ENCODE assay signal across 7 mouse cellular contexts in genomic region chr11:62457891-62458270, GRCm38 (mm10). TPM values are rescaled to one million over a fixed set of nuclear protein-coding genes. Genes with fewer than 3 reads are reported as not detected.
DNase-seq lines count a peak whose midpoint lies in the region; ATAC-seq and TF ChIP-seq lines count a peak whose summit lies in the region.

No protein-coding gene starts in this region.

- peaks cover 34% of the 10 kb centered on the region for H3K4me1 ChIP-seq in megakaryocyte, embryonic 14.5 days
- H3K4me1 ChIP-seq in embryonic facial prominence, embryonic 14.5 days (ENCODE audit: control insufficient read depth, insufficient read depth, low read length): peaks cover 3% of the 10 kb centered on the region; the same call in 1 of the 2 replicates
- H3K4me1 ChIP-seq in hindbrain, postnatal 0 days (ENCODE audit: insufficient read depth, low read length): no peaks in the 10 kb centered on the region; the same call in 1 of the 2 replicates

- peak overlapping the region; percentile 97 for H3K27ac ChIP-seq in embryonic facial prominence, embryonic 14.5 days (replicated peaks; ENCODE audit: low read depth, low read length)
- H3K27ac ChIP-seq in hindbrain, postnatal 0 days: peak overlapping the region; percentile 98

- H3K27me3 ChIP-seq in megakaryocyte, embryonic 14.5 days (replicated peaks): no peaks in the 10 kb centered on the region
- no peaks in the 10 kb centered on the region for H3K27me3 ChIP-seq in embryonic facial prominence, embryonic 14.5 days (replicated peaks; ENCODE audit: control insufficient read depth, insufficient read depth, low read length)
- no peaks in the 10 kb centered on the region for H3K27me3 ChIP-seq in hindbrain, postnatal 0 days (ENCODE audit: insufficient read depth, low read length)
- H3K27me3 ChIP-seq in myocyte (ENCODE audit: control insufficient read depth, insufficient read depth, insufficient read length): no peaks in the 10 kb centered on the region

- 0% methylated on average over 18 of the region's 18 CpGs for WGBS in embryonic facial prominence, embryonic 14.5 days
- under 1% methylated on average over 18 of the region's 18 CpGs for WGBS in hindbrain, postnatal 0 days

- H3K79me2 ChIP-seq in myocyte (ENCODE audit: control insufficient read depth, insufficient read depth): peaks cover 55% of the 10 kb centered on the region

- no peak for TF ChIP-seq POLR2A in myocyte (IDR thresholded peaks at IDR 0.05; ENCODE audit: insufficient read length, low read depth)

- peak overlapping the region; percentile 65 for H3ac ChIP-seq in myocyte (ENCODE audit: control insufficient read depth, insufficient read length)

- no peaks in the 10 kb centered on the region for H3K9me3 ChIP-seq in megakaryocyte, embryonic 14.5 days
- no peaks in the 10 kb centered on the region for H3K9me3 ChIP-seq in embryonic facial prominence, embryonic 14.5 days (ENCODE audit: control insufficient read depth, low read length)
- H3K9me3 ChIP-seq in hindbrain, postnatal 0 days (ENCODE audit: low read length): no peaks in the 10 kb centered on the region

- no peak; the same call in 1 of the 2 replicates for TF ChIP-seq CTCF in hindbrain, postnatal 0 days (IDR thresholded peaks at IDR 0.05; ENCODE audit: low read depth)

- peak overlapping the region; percentile 98 for H3K4me3 ChIP-seq in megakaryocyte, embryonic 14.5 days (replicated peaks)
- H3K4me3 ChIP-seq in embryonic facial prominence, embryonic 14.5 days (ENCODE audit: low read depth, low read length): peak overlapping the region; percentile 97
- peak overlapping the region; percentile 95 for H3K4me3 ChIP-seq in hindbrain, postnatal 0 days (ENCODE audit: low read length)
- peak overlapping the region; percentile 96 for H3K4me3 ChIP-seq in myocyte

- peaks cover 26% of the 10 kb centered on the region for H3K36me3 ChIP-seq in megakaryocyte, embryonic 14.5 days (replicated peaks; ENCODE audit: low read length)
- 0 out of 2 replicates have a peak, but pooled peaks cover 2% of the 10 kb centered on the region for H3K36me3 ChIP-seq in embryonic facial prominence, embryonic 14.5 days (ENCODE audit: control insufficient read depth, insufficient read depth, low read length)
- no peaks in the 10 kb centered on the region for H3K36me3 ChIP-seq in hindbrain, postnatal 0 days (ENCODE audit: insufficient read depth, low read length)
- H3K36me3 ChIP-seq in myocyte (ENCODE audit: control insufficient read depth, insufficient read depth): no peaks in the 10 kb centered on the region

- ATAC-seq in megakaryocyte, adult 5-6 weeks (ENCODE audit: poor library complexity, severe bottlenecking): no peak
- no peak for ATAC-seq in embryonic facial prominence, embryonic 14.5 days (ENCODE audit: low read depth)
- no peak for ATAC-seq in hindbrain, postnatal 0 days

- DNase-seq in embryonic facial prominence, embryonic 14.5 days (ENCODE audit: low spot score): no peak
- no peak for DNase-seq in hindbrain, postnatal 0 days (ENCODE audit: low spot score)
- no peak for DNase-seq in left cerebral cortex, adult 9 months (ENCODE audit: low spot score in 2 of 2)
- DNase-seq in adrenal gland, adult (ENCODE audit: inconsistent age in 2 of 2, low spot score in 1 of 2): no peak

- peak overlapping the region; percentile 99 for H3K9ac ChIP-seq in embryonic facial prominence, embryonic 14.5 days (ENCODE audit: low read depth, low read length)
- H3K9ac ChIP-seq in hindbrain, postnatal 0 days (replicated peaks; ENCODE audit: low read length): peak overlapping the region; percentile 98

- H3K4me2 ChIP-seq in embryonic facial prominence, embryonic 14.5 days (ENCODE audit: low read depth, low read length): peak overlapping the region; percentile 87
- peak overlapping the region; percentile 96 for H3K4me2 ChIP-seq in hindbrain, postnatal 0 days (ENCODE audit: low read depth, low read length)
- peak overlapping the region; percentile 82 for H3K4me2 ChIP-seq in myocyte (ENCODE audit: low read depth)

TF ChIP-seq in myocyte, 11 proteins besides CTCF, POLR2A, EP300 and RAD21:
- no peak for TF ChIP-seq CEBPB (IDR thresholded peaks at IDR 0.05; ENCODE audit: insufficient read depth, poor library complexity, severe bottlenecking)
- TF ChIP-seq TCF12 (IDR thresholded peaks at IDR 0.05; ENCODE audit: insufficient read depth, poor library complexity, severe bottlenecking): no peak
- no peak for TF ChIP-seq E2F4 (IDR thresholded peaks at IDR 0.05; ENCODE audit: insufficient read depth)
- no peak for TF ChIP-seq MAX (IDR thresholded peaks at IDR 0.05; ENCODE audit: low read depth)
- TF ChIP-seq MYOG (IDR thresholded peaks at IDR 0.05; ENCODE audit: control insufficient read depth in 1 of 3, insufficient read depth in 1 of 3, insufficient read length in 2 of 3, low read depth in 2 of 3): no peak
- TF ChIP-seq USF1 (IDR thresholded peaks at IDR 0.05; ENCODE audit: low read depth): no peak
- TF ChIP-seq POLR2AphosphoS2 (IDR thresholded peaks at IDR 0.05; ENCODE audit: insufficient read length, low read depth): no peak
- no peak for TF ChIP-seq REST (IDR thresholded peaks at IDR 0.05; ENCODE audit: insufficient read depth, insufficient read length)

RNA-seq across cellular contexts. Expression of gene Pigl, which starts 0.4 kb away (rescaled TPM):
- 3.4 and 7.5 TPM in 2 replicates for polyA plus RNA-seq in megakaryocyte, embryonic 14.5 days (2012; ENCODE audit: insufficient read depth, low replicate concordance)
- total RNA-seq in megakaryocyte, adult 5-6 weeks (2015): 5.7 and 9.2 TPM in 2 replicates
- 1.7 and 2.5 TPM in 2 replicates for total RNA-seq in megakaryocyte, adult 5-6 weeks (2017)
- 6.6 and 8.5 TPM in 2 replicates for polyA plus RNA-seq in embryonic facial prominence, embryonic 14.5 days (2014; fragmentation: Nextera tagmentation; extraction: Ambion mirVana)
- total RNA-seq in hindbrain, postnatal 0 days (2014; rRNA removed): 5.9 and 6.7 TPM in 2 replicates
- 6.6 and 6.9 TPM in 2 replicates for polyA plus RNA-seq in hindbrain, postnatal 0 days (2015; fragmentation: Nextera tagmentation; extraction: Ambion mirVana)
- polyA plus RNA-seq in myocyte (2012; fragmentation: generic; extraction: Trizol): 3.7 TPM

RNA-seq across cellular contexts. Expression of gene Ncor1, which starts 0.5 kb away (rescaled TPM):
- 86.7 and 160 TPM in 2 replicates for polyA plus RNA-seq in megakaryocyte, embryonic 14.5 days (2012; ENCODE audit: insufficient read depth, low replicate concordance)
- 275 and 280 TPM in 2 replicates for total RNA-seq in megakaryocyte, adult 5-6 weeks (2015)
- total RNA-seq in megakaryocyte, adult 5-6 weeks (2017): 213 and 290 TPM in 2 replicates
- 144 and 154 TPM in 2 replicates for polyA plus RNA-seq in embryonic facial prominence, embryonic 14.5 days (2014; fragmentation: Nextera tagmentation; extraction: Ambion mirVana)
- 137 and 159 TPM in 2 replicates for total RNA-seq in hindbrain, postnatal 0 days (2014; rRNA removed)
- 143 and 148 TPM in 2 replicates for polyA plus RNA-seq in hindbrain, postnatal 0 days (2015; fragmentation: Nextera tagmentation; extraction: Ambion mirVana)
- 41.0 TPM for polyA plus RNA-seq in myocyte (2012; fragmentation: generic; extraction: Trizol)
